Mouse (Mus musculus): Measurements from ENCODE around the gene Ppil4. TPM values are rescaled to one million over a fixed set of nuclear protein-coding genes. Genes with fewer than 3 reads are reported as not detected.

Ppil4 gene
- polyA plus RNA-seq, 1 experiment from 2014 or later = 49.6 TPM

GRCm38 (mm10) chr10:7833377-7834165, 40.9 kb downstream of the Ppil4 start:
- Histone ChIP-seq H3K36me3 (ENCODE audit: control insufficient read depth, insufficient read depth, low read length) (no peaks in the 10 kb centered on the region), H3K4me1 (replicated peaks; ENCODE audit: control insufficient read depth, insufficient read depth, low read length) (no peaks in the 10 kb centered on the region), H3K4me2 (ENCODE audit: low read depth, low read length, severe bottlenecking) (no peak overlapping the region), H3K9me3 (ENCODE audit: control insufficient read depth, low read length) (no peaks in the 10 kb centered on the region), H3K9ac (ENCODE audit: low read length) (no peak overlapping the region), H3K27ac (ENCODE audit: low read depth, low read length) (no peak overlapping the region), H3K27me3 (ENCODE audit: control insufficient read depth, insufficient read depth, low read length) (no peaks in the 10 kb centered on the region), H3K4me3 (ENCODE audit: low read depth, low read length) (no peak overlapping the region)
- ATAC-seq (replicated peaks; ENCODE audit: low FRiP score) (no peak), DNase-seq (ENCODE audit: low spot score) (no peak)
- 79% methylated on average over 9 of the region's 9 CpGs for WGBS

- no peak overlapping the region for H3K4me3 ChIP-seq (ENCODE audit: low read depth, low read length)
- ATAC-seq (replicated peaks; ENCODE audit: low FRiP score) = no peak
These were observed 42.1 kb downstream of the Ppil4 start for GRCm38 (mm10) chr10:7834671-7835225.

GRCm38 (mm10) chr10:7836902-7837301, 44.2 kb downstream of the Ppil4 start:
- Histone ChIP-seq H3K27me3 (ENCODE audit: control insufficient read depth, insufficient read depth, low read length) (no peaks in the 10 kb centered on the region), H3K27ac (ENCODE audit: low read depth, low read length) (no peak overlapping the region), H3K4me1 (replicated peaks; ENCODE audit: control insufficient read depth, insufficient read depth, low read length) (no peaks in the 10 kb centered on the region), H3K4me3 (ENCODE audit: low read depth, low read length) (no peak overlapping the region), H3K9me3 (ENCODE audit: control insufficient read depth, low read length) (no peaks in the 10 kb centered on the region), H3K9ac (ENCODE audit: low read length) (no peak overlapping the region), H3K36me3 (ENCODE audit: control insufficient read depth, insufficient read depth, low read length) (no peaks in the 10 kb centered on the region), H3K4me2 (ENCODE audit: low read depth, low read length, severe bottlenecking) (no peak overlapping the region)
- no peak for ATAC-seq (replicated peaks; ENCODE audit: low FRiP score)
- 62% methylated on average over 2 of the region's 2 CpGs for WGBS
- DNase-seq (ENCODE audit: low spot score) = no peak

More at GRCm38 (mm10) chr10:7834671-7835225, 42.1 kb downstream of the Ppil4 start:
- Histone ChIP-seq H3K9me3 (ENCODE audit: control insufficient read depth, low read length) (no peaks in the 10 kb centered on the region), H3K27ac (ENCODE audit: low read depth, low read length) (no peak overlapping the region), H3K36me3 (ENCODE audit: control insufficient read depth, insufficient read depth, low read length) (no peaks in the 10 kb centered on the region), H3K4me2 (ENCODE audit: low read depth, low read length, severe bottlenecking) (no peak overlapping the region), H3K27me3 (ENCODE audit: control insufficient read depth, insufficient read depth, low read length) (no peaks in the 10 kb centered on the region), H3K4me1 (replicated peaks; ENCODE audit: control insufficient read depth, insufficient read depth, low read length) (no peaks in the 10 kb centered on the region), H3K9ac (ENCODE audit: low read length) (no peak overlapping the region)
- DNase-seq (ENCODE audit: low spot score) = no peak
- WGBS = 80% methylated on average over 10 of the region's 10 CpGs

- WGBS = 91% methylated on average over 8 of the region's 8 CpGs
- no peak for DNase-seq (ENCODE audit: low spot score)
- H3K4me3 ChIP-seq (ENCODE audit: low read depth, low read length) = no peak overlapping the region
- no peaks in the 10 kb centered on the region for H3K4me1 ChIP-seq (replicated peaks; ENCODE audit: control insufficient read depth, insufficient read depth, low read length)
- H3K27ac ChIP-seq (ENCODE audit: low read depth, low read length) = no peak overlapping the region
- no peaks in the 10 kb centered on the region for H3K36me3 ChIP-seq (ENCODE audit: control insufficient read depth, insufficient read depth, low read length)
- no peak overlapping the region for H3K9ac ChIP-seq (ENCODE audit: low read length)
- H3K4me2 ChIP-seq (ENCODE audit: low read depth, low read length, severe bottlenecking) = no peak overlapping the region
- ATAC-seq (replicated peaks; ENCODE audit: low FRiP score) = no peak
- H3K9me3 ChIP-seq (ENCODE audit: control insufficient read depth, low read length) = no peaks in the 10 kb centered on the region
- no peaks in the 10 kb centered on the region for H3K27me3 ChIP-seq (ENCODE audit: control insufficient read depth, insufficient read depth, low read length)
These were observed 44.8 kb downstream of the Ppil4 start for GRCm38 (mm10) chr10:7837446-7837845.

GRCm38 (mm10) chr10:7838036-7838435, 45.3 kb downstream of the Ppil4 start:
- Histone ChIP-seq H3K4me2 (ENCODE audit: low read depth, low read length, severe bottlenecking) (no peak overlapping the region), H3K9ac (ENCODE audit: low read length) (no peak overlapping the region), H3K27me3 (ENCODE audit: control insufficient read depth, insufficient read depth, low read length) (no peaks in the 10 kb centered on the region), H3K4me1 (replicated peaks; ENCODE audit: control insufficient read depth, insufficient read depth, low read length) (no peaks in the 10 kb centered on the region), H3K27ac (ENCODE audit: low read depth, low read length) (no peak overlapping the region), H3K36me3 (ENCODE audit: control insufficient read depth, insufficient read depth, low read length) (no peaks in the 10 kb centered on the region), H3K9me3 (ENCODE audit: control insufficient read depth, low read length) (no peaks in the 10 kb centered on the region), H3K4me3 (ENCODE audit: low read depth, low read length) (no peak overlapping the region)
- WGBS = 93% methylated on average over 8 of the region's 8 CpGs
- no peak for ATAC-seq (replicated peaks; ENCODE audit: low FRiP score)
- DNase-seq (ENCODE audit: low spot score) = no peak

- no peak for DNase-seq (ENCODE audit: low spot score)
- no peak overlapping the region for H3K9ac ChIP-seq (ENCODE audit: low read length)
- ATAC-seq (replicated peaks; ENCODE audit: low FRiP score) = no peak
- H3K27me3 ChIP-seq (ENCODE audit: control insufficient read depth, insufficient read depth, low read length) = no peaks in the 10 kb centered on the region
- H3K4me1 ChIP-seq (replicated peaks; ENCODE audit: control insufficient read depth, insufficient read depth, low read length) = no peaks in the 10 kb centered on the region
- H3K27ac ChIP-seq (ENCODE audit: low read depth, low read length) = no peak overlapping the region
- no peaks in the 10 kb centered on the region for H3K9me3 ChIP-seq (ENCODE audit: control insufficient read depth, low read length)
- H3K4me2 ChIP-seq (ENCODE audit: low read depth, low read length, severe bottlenecking) = no peak overlapping the region
- no peaks in the 10 kb centered on the region for H3K36me3 ChIP-seq (ENCODE audit: control insufficient read depth, insufficient read depth, low read length)
- H3K4me3 ChIP-seq (ENCODE audit: low read depth, low read length) = no peak overlapping the region
- WGBS = 83% methylated on average over 5 of the region's 5 CpGs
These were observed 46.3 kb downstream of the Ppil4 start for GRCm38 (mm10) chr10:7838874-7839421.

- no peaks in the 10 kb centered on the region for H3K27me3 ChIP-seq (ENCODE audit: control insufficient read depth, insufficient read depth, low read length)
- no peak overlapping the region for H3K9ac ChIP-seq (ENCODE audit: low read length)
- H3K4me1 ChIP-seq (replicated peaks; ENCODE audit: control insufficient read depth, insufficient read depth, low read length) = no peaks in the 10 kb centered on the region
- WGBS = 91% methylated on average over 22 of the region's 22 CpGs
- H3K4me3 ChIP-seq (ENCODE audit: low read depth, low read length) = no peak overlapping the region
- no peaks in the 10 kb centered on the region for H3K9me3 ChIP-seq (ENCODE audit: control insufficient read depth, low read length)
- no peak overlapping the region for H3K27ac ChIP-seq (ENCODE audit: low read depth, low read length)
- ATAC-seq (replicated peaks; ENCODE audit: low FRiP score) (no peak), DNase-seq (ENCODE audit: low spot score) (no peak)
- no peaks in the 10 kb centered on the region for H3K36me3 ChIP-seq (ENCODE audit: control insufficient read depth, insufficient read depth, low read length)
- no peak overlapping the region for H3K4me2 ChIP-seq (ENCODE audit: low read depth, low read length, severe bottlenecking)
These were observed 47.1 kb downstream of the Ppil4 start for GRCm38 (mm10) chr10:7839551-7840352.

GRCm38 (mm10) chr10:7840353-7840733, 47.7 kb downstream of the Ppil4 start:
- H3K4me2 ChIP-seq (ENCODE audit: low read depth, low read length, severe bottlenecking) = no peak overlapping the region
- H3K27ac ChIP-seq (ENCODE audit: low read depth, low read length) = no peak overlapping the region
- no peak overlapping the region for H3K4me3 ChIP-seq (ENCODE audit: low read depth, low read length)
- H3K9ac ChIP-seq (ENCODE audit: low read length) = no peak overlapping the region
- no peaks in the 10 kb centered on the region for H3K9me3 ChIP-seq (ENCODE audit: control insufficient read depth, low read length)
- no peaks in the 10 kb centered on the region for H3K36me3 ChIP-seq (ENCODE audit: control insufficient read depth, insufficient read depth, low read length)
- DNase-seq (ENCODE audit: low spot score) = no peak
- no peaks in the 10 kb centered on the region for H3K27me3 ChIP-seq (ENCODE audit: control insufficient read depth, insufficient read depth, low read length)
- H3K4me1 ChIP-seq (replicated peaks; ENCODE audit: control insufficient read depth, insufficient read depth, low read length) = no peaks in the 10 kb centered on the region
- ATAC-seq (replicated peaks; ENCODE audit: low FRiP score) = no peak
- 83% methylated on average over 2 of the region's 2 CpGs for WGBS
